Mouse (Mus musculus) forebrain, embryonic 12.5 days (tissue): ENCODE measurements at regions not wholly inside any gene's neighbourhood (a gene's known extent, or its start where the extent isn't known, plus 50 kb on each side); places are given as distances from the start of the nearest gene placed in this dataset.

Experiments used
- ATAC-seq: fragments of 200-750 bp; cut with Nextera tagmentation; 2 replicates; pipeline ENCODE4 v1.8.0; 2017; ENCODE audit warnings: moderate TSS enrichment; ENCODE audit not compliant: low FRiP score
- H3K27ac ChIP-seq: fragments of 300-500 bp; sonication (generic); 2 replicates; pipeline ENCODE4 v1.5.1; 2016; ENCODE audit warnings: mild to moderate bottlenecking
- H3K27me3 ChIP-seq: fragments of 300-500 bp; sonication (generic); 2 replicates; pipeline ENCODE4 v1.6.1; 2016; ENCODE audit warnings: mild to moderate bottlenecking
- H3K36me3 ChIP-seq: fragments of 300-500 bp; sonication (generic); replicated peaks from 2 replicates; pipeline ENCODE4 v1.6.1; 2016; ENCODE audit warnings: mild to moderate bottlenecking
- H3K4me1 ChIP-seq: fragments of 300-500 bp; sonication (generic); 2 replicates; pipeline ENCODE4 v1.6.1; 2016
- H3K4me2 ChIP-seq: fragments of 300-500 bp; sonication (generic); 2 replicates; pipeline ENCODE4 v1.6.1; 2016; ENCODE audit warnings: mild to moderate bottlenecking, moderate library complexity
- H3K4me3 ChIP-seq: fragments of 300-500 bp; sonication (generic); replicated peaks from 2 replicates; pipeline ENCODE4 v1.5.1; 2016; ENCODE audit warnings: mild to moderate bottlenecking
- H3K9ac ChIP-seq: fragments of 300-500 bp; sonication (generic); 2 replicates; pipeline ENCODE4 v1.6.1; 2016; ENCODE audit warnings: mild to moderate bottlenecking
- H3K9me3 ChIP-seq: fragments of 300-500 bp; sonication (generic); 2 replicates; pipeline ENCODE4 v1.6.1; 2016
- WGBS: fragments of 180-500 bp; shearing (Covaris S2); methylation state at CpG from one replicate; pipeline ENCODE4 v1.1.7; 2016; 5-methylcytosine and 5-hydroxymethylcytosine counted together

GRCm38 (mm10) chr10:42131798-42132197 is 113.6 kb upstream of the Armc2 start:
- no peak for ATAC-seq
- H3K9ac ChIP-seq, result no peak overlapping the region
- WGBS, result 89% methylated on average over 6 of the region's 6 CpGs
- no peak overlapping the region for H3K4me2 ChIP-seq
- H3K4me1 ChIP-seq, result no peaks in the 10 kb centered on the region
- no peak overlapping the region for H3K27ac ChIP-seq
- no peaks in the 10 kb centered on the region for H3K36me3 ChIP-seq
- no peaks in the 10 kb centered on the region for H3K9me3 ChIP-seq
- H3K4me3 ChIP-seq, result no peak overlapping the region
- H3K27me3 ChIP-seq, result no peaks in the 10 kb centered on the region

- no peak for ATAC-seq
- Histone ChIP-seq H3K4me3 (no peak overlapping the region), H3K9me3 (no peaks in the 10 kb centered on the region), H3K27ac (no peak overlapping the region), H3K4me1 (no peaks in the 10 kb centered on the region), H3K9ac (no peak overlapping the region), H3K27me3 (no peaks in the 10 kb centered on the region), H3K36me3 (no peaks in the 10 kb centered on the region), H3K4me2 (no peak overlapping the region)
- WGBS, result 78% methylated on average over 2 of the region's 2 CpGs
Measured at GRCm38 (mm10) chr10:42131298-42131697, 113.1 kb upstream of the Armc2 start.

GRCm38 (mm10) chr10:42127865-42128419 is 109.7 kb upstream of the Armc2 start:
- H3K4me2 ChIP-seq, result no peak overlapping the region
- H3K4me3 ChIP-seq, result no peak overlapping the region
- no peaks in the 10 kb centered on the region for H3K27me3 ChIP-seq
- H3K4me1 ChIP-seq, result no peaks in the 10 kb centered on the region
- H3K27ac ChIP-seq, result no peak overlapping the region
- 89% methylated on average over 14 of the region's 14 CpGs for WGBS
- H3K9me3 ChIP-seq, result no peaks in the 10 kb centered on the region
- H3K36me3 ChIP-seq, result no peaks in the 10 kb centered on the region
- ATAC-seq, result no peak
- no peak overlapping the region for H3K9ac ChIP-seq

GRCm38 (mm10) chr10:42126816-42127215 is 108.6 kb upstream of the Armc2 start:
- WGBS, result 83% methylated on average over 1 of the region's 1 CpGs
- no peaks in the 10 kb centered on the region for H3K4me1 ChIP-seq

GRCm38 (mm10) chr10:42122768-42123635 is 104.8 kb upstream of the Armc2 start:
- Histone ChIP-seq H3K9ac (no peak overlapping the region), H3K9me3 (no peaks in the 10 kb centered on the region), H3K4me3 (no peak overlapping the region), H3K36me3 (no peaks in the 10 kb centered on the region), H3K27me3 (no peaks in the 10 kb centered on the region; the same call in 1 of the 2 replicates), H3K4me2 (no peak overlapping the region), H3K4me1 (no peaks in the 10 kb centered on the region), H3K27ac (no peak overlapping the region)
- 77% methylated on average over 7 of the region's 7 CpGs for WGBS
- no peak for ATAC-seq

More at GRCm38 (mm10) chr10:42126816-42127215, 108.6 kb upstream of the Armc2 start:
- no peaks in the 10 kb centered on the region for H3K27me3 ChIP-seq
- no peak overlapping the region for H3K9ac ChIP-seq
- no peak overlapping the region for H3K4me3 ChIP-seq
- H3K27ac ChIP-seq, result no peak overlapping the region
- no peak overlapping the region for H3K4me2 ChIP-seq
- no peak for ATAC-seq
- H3K9me3 ChIP-seq, result no peaks in the 10 kb centered on the region
- H3K36me3 ChIP-seq, result no peaks in the 10 kb centered on the region

- no peaks in the 10 kb centered on the region for H3K9me3 ChIP-seq
- no peak overlapping the region for H3K4me2 ChIP-seq
- no peaks in the 10 kb centered on the region; the same call in 1 of the 2 replicates for H3K27me3 ChIP-seq
- H3K9ac ChIP-seq, result no peak overlapping the region
- no peaks in the 10 kb centered on the region for H3K36me3 ChIP-seq
- no peak for ATAC-seq
- H3K4me3 ChIP-seq, result no peak overlapping the region
- H3K27ac ChIP-seq, result no peak overlapping the region
- H3K4me1 ChIP-seq, result no peaks in the 10 kb centered on the region
- WGBS, result 76% methylated on average over 4 of the region's 4 CpGs
Measured at GRCm38 (mm10) chr10:42121984-42122383, 103.7 kb upstream of the Armc2 start.

GRCm38 (mm10) chr10:42119326-42119725 is 101.1 kb upstream of the Armc2 start:
- Histone ChIP-seq H3K27ac (no peak overlapping the region), H3K4me3 (no peak overlapping the region), H3K9ac (no peak overlapping the region), H3K9me3 (no peaks in the 10 kb centered on the region), H3K4me2 (no peak overlapping the region), H3K4me1 (no peaks in the 10 kb centered on the region), H3K36me3 (no peaks in the 10 kb centered on the region), H3K27me3 (no peaks in the 10 kb centered on the region; the same call in 1 of the 2 replicates)
- ATAC-seq, result no peak
- WGBS, result 83% methylated on average over 12 of the region's 12 CpGs

- no peak for ATAC-seq
- Histone ChIP-seq H3K9me3 (no peaks in the 10 kb centered on the region), H3K27ac (no peak overlapping the region), H3K4me1 (no peaks in the 10 kb centered on the region), H3K4me3 (no peak overlapping the region), H3K4me2 (no peak overlapping the region), H3K9ac (no peak overlapping the region), H3K27me3 (no peaks in the 10 kb centered on the region; the same call in 1 of the 2 replicates), H3K36me3 (no peaks in the 10 kb centered on the region)
- WGBS, result 84% methylated on average over 13 of the region's 13 CpGs
Measured at GRCm38 (mm10) chr10:42118361-42119188, 100.3 kb upstream of the Armc2 start.

GRCm38 (mm10) chr10:42117523-42117922 is 99.3 kb upstream of the Armc2 start:
- WGBS, result 92% methylated on average over 5 of the region's 5 CpGs
- H3K4me1 ChIP-seq, result no peaks in the 10 kb centered on the region
- H3K4me2 ChIP-seq, result no peak overlapping the region
- H3K36me3 ChIP-seq, result no peaks in the 10 kb centered on the region
- no peak overlapping the region for H3K4me3 ChIP-seq
- H3K27ac ChIP-seq, result no peak overlapping the region
- no peaks in the 10 kb centered on the region for H3K9me3 ChIP-seq
- H3K27me3 ChIP-seq, result no peaks in the 10 kb centered on the region; the same call in 1 of the 2 replicates
- no peak for ATAC-seq
- H3K9ac ChIP-seq, result no peak overlapping the region

GRCm38 (mm10) chr10:42115920-42116298 is 97.7 kb upstream of the Armc2 start:
- Histone ChIP-seq H3K4me3 (no peak overlapping the region), H3K27me3 (no peaks in the 10 kb centered on the region), H3K4me1 (no peaks in the 10 kb centered on the region), H3K9ac (no peak overlapping the region), H3K27ac (no peak overlapping the region), H3K9me3 (no peaks in the 10 kb centered on the region), H3K4me2 (no peak overlapping the region), H3K36me3 (no peaks in the 10 kb centered on the region)
- WGBS, result 90% methylated on average over 4 of the region's 4 CpGs
- ATAC-seq, result no peak

GRCm38 (mm10) chr10:42115224-42115919 is 97.1 kb upstream of the Armc2 start:
- no peaks in the 10 kb centered on the region for H3K36me3 ChIP-seq
- 84% methylated on average over 4 of the region's 4 CpGs for WGBS
- no peak overlapping the region for H3K4me2 ChIP-seq
- no peak overlapping the region for H3K9ac ChIP-seq
- ATAC-seq, result no peak
- no peaks in the 10 kb centered on the region for H3K27me3 ChIP-seq
- no peak overlapping the region for H3K4me3 ChIP-seq
- no peak overlapping the region for H3K27ac ChIP-seq
- H3K9me3 ChIP-seq, result no peaks in the 10 kb centered on the region
- H3K4me1 ChIP-seq, result no peaks in the 10 kb centered on the region

- Histone ChIP-seq H3K36me3 (no peaks in the 10 kb centered on the region), H3K9ac (no peak overlapping the region), H3K4me2 (no peak overlapping the region), H3K4me3 (no peak overlapping the region), H3K9me3 (no peaks in the 10 kb centered on the region), H3K27me3 (0 out of 2 replicates have a peak, but pooled peaks cover 6% of the 10 kb centered on the region), H3K27ac (no peak overlapping the region), H3K4me1 (peaks cover 15% of the 10 kb centered on the region)
- no peak for ATAC-seq
- 55% methylated on average over 7 of the region's 7 CpGs for WGBS
Measured at GRCm38 (mm10) chr10:42110704-42111103, 92.5 kb upstream of the Armc2 start.
